Comparison of ENCODE assay signal across 13 mouse cellular contexts in the genomic region with DNA sequence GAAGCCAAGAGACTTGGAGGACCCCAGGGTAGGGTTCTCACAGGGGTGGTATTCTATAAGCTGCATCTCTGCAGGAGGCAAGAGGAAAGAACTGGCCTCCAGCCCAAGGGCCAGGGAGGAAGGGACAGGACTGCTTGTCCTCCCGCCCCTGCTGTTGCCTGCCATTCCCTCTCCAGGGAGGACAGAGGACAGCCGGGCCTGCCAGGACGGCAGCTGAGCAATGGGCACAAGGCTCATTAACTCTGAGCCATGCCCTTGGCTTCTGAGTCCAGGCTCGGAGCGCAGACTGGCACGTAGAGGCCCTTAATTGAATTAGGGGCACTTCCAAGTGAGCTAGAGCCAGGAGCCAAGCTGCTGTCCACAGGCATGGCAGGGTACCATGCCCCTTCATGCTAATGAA.
DNase-seq lines count a peak whose midpoint lies in the region; ATAC-seq lines count a peak whose summit lies in the region.
"Had no signal": no experiment of that assay in that cellular context is flagged by ENCODE, and none has a peak within 500 bp of the region (broad histone marks: within the 10 kb centered on the region; RNA-seq: fewer than 3 reads in every experiment).

No protein-coding gene starts in this region.

- peaks cover 16% of the 10 kb centered on the region for H3K4me1 ChIP-seq in forebrain, embryonic 16.5 days (replicated peaks; ENCODE audit: control insufficient read depth, insufficient read depth, low read length)
- H3K4me1 ChIP-seq in forebrain, embryonic 12.5 days: peaks cover 18% of the 10 kb centered on the region

- H3K4me3 ChIP-seq in forebrain, embryonic 16.5 days (replicated peaks; ENCODE audit: low read length): no peak overlapping the region
- no peak overlapping the region for H3K4me3 ChIP-seq in forebrain, embryonic 12.5 days (replicated peaks)
- H3K4me3 ChIP-seq: neural tube, embryonic 13.5 days had no signal

- ATAC-seq in forebrain, embryonic 16.5 days: peak; percentile 53; the same call in 1 of the 2 replicates
- no peak for ATAC-seq in forebrain, embryonic 12.5 days (ENCODE audit: low FRiP score)
- ATAC-seq: midbrain, embryonic 16.5 days had no signal

- no peak overlapping the region for H3K27ac ChIP-seq in forebrain, embryonic 16.5 days (ENCODE audit: low read length)
- no peak overlapping the region for H3K27ac ChIP-seq in forebrain, embryonic 12.5 days
- H3K27ac ChIP-seq: neural tube, embryonic 13.5 days had no signal

- 52% methylated on average over 6 of the region's 6 CpGs for WGBS in forebrain, embryonic 16.5 days
- WGBS in forebrain, embryonic 12.5 days: 76% methylated on average over 6 of the region's 6 CpGs

- no peak overlapping the region for H3K4me2 ChIP-seq in forebrain, embryonic 16.5 days (ENCODE audit: low read length)
- no peak overlapping the region for H3K4me2 ChIP-seq in forebrain, embryonic 12.5 days
- H3K4me2 ChIP-seq: neural tube, embryonic 13.5 days had no signal

- peaks cover 8% of the 10 kb centered on the region; the same call in 1 of the 2 replicates for H3K27me3 ChIP-seq in forebrain, embryonic 16.5 days (replicated peaks; ENCODE audit: control insufficient read depth, insufficient read depth, low read length)
- H3K27me3 ChIP-seq in forebrain, embryonic 12.5 days: peaks cover 71% of the 10 kb centered on the region

- H3K9me3 ChIP-seq in forebrain, embryonic 16.5 days (ENCODE audit: control insufficient read depth, low read length): no peaks in the 10 kb centered on the region
- H3K9me3 ChIP-seq in forebrain, embryonic 12.5 days: no peaks in the 10 kb centered on the region
- H3K9me3 ChIP-seq: neural tube, embryonic 13.5 days had no signal

- no peak overlapping the region for H3K9ac ChIP-seq in forebrain, embryonic 16.5 days (replicated peaks; ENCODE audit: low read depth, low read length)
- no peak overlapping the region for H3K9ac ChIP-seq in forebrain, embryonic 12.5 days
- H3K9ac ChIP-seq: neural tube, embryonic 13.5 days had no signal

- DNase-seq in kidney, adult 11 months: peak; percentile 22
- DNase-seq in kidney, adult 9 months: no peak
- peak; percentile 50 to 51 for DNase-seq in right cerebral cortex, postnatal 10 days (ENCODE audit: low spot score in 2 of 2)
- no peak for DNase-seq in right cerebral cortex, postnatal 25 days
- DNase-seq in lung, postnatal 10 days: no peak
- no peak for DNase-seq in lung, postnatal 4 days
- DNase-seq: adrenal gland, adult 2 months; kidney, postnatal 25 days; lung, adult 2 months had no signal

- H3K36me3 ChIP-seq in forebrain, embryonic 16.5 days (ENCODE audit: control insufficient read depth, insufficient read depth): no peaks in the 10 kb centered on the region
- H3K36me3 ChIP-seq in forebrain, embryonic 12.5 days (replicated peaks): no peaks in the 10 kb centered on the region
- H3K36me3 ChIP-seq: neural tube, embryonic 13.5 days had no signal

Comparison
In these comparisons a context has a peak if more than half of its experiments do, and no peak if none do; other contexts are left out.
1. DNase-seq: peak in kidney, adult 11 months (single experiment) and right cerebral cortex, postnatal 10 days (2 of 2); none in kidney, adult 9 months (single experiment), right cerebral cortex, postnatal 25 days (single experiment), lung, postnatal 10 days (single experiment) and lung, postnatal 4 days (0 of 2).